Mouse (Mus musculus) intestine, embryonic 14.5 days (tissue): ENCODE data around the gene Nudt4. TPM values are rescaled to one million over a fixed set of nuclear protein-coding genes. Genes with fewer than 3 reads are reported as not detected.

Experiments used
- ATAC-seq: fragments of 200-750 bp; cut with Nextera tagmentation; replicated peaks from 2 replicates; pipeline ENCODE4 v1.8.0; 2017; ENCODE audit warnings: low read depth, moderate number of reproducible peaks, moderate TSS enrichment, moderate library complexity; ENCODE audit not compliant: low FRiP score, low TSS enrichment
- DNase-seq: peaks from one replicate; pipeline ENCODE4 v3.0.0-alpha.2; 2018; ENCODE audit warnings: low spot score
- H3K27ac ChIP-seq: fragments of 300-500 bp; sonication (generic); 2 replicates; pipeline ENCODE4 v1.5.1; 2014; ENCODE audit warnings: low read depth, mild to moderate bottlenecking, control low read depth
- H3K27me3 ChIP-seq: fragments of 300-500 bp; sonication (generic); replicated peaks from 2 replicates; pipeline ENCODE4 v1.6.1; 2014; ENCODE audit warnings: low read length, control low read depth; ENCODE audit not compliant: control insufficient read depth, insufficient read depth
- H3K36me3 ChIP-seq: fragments of 300-500 bp; sonication (generic); 2 replicates; pipeline ENCODE4 v1.6.1; 2014; ENCODE audit warnings: low read length, control low read depth; ENCODE audit not compliant: control insufficient read depth, insufficient read depth
- H3K4me1 ChIP-seq: fragments of 300-500 bp; sonication (generic); replicated peaks from 2 replicates; pipeline ENCODE4 v1.6.1; 2014; ENCODE audit warnings: low read length, control low read depth, mixed read lengths; ENCODE audit not compliant: control insufficient read depth, insufficient read depth
- H3K4me2 ChIP-seq: fragments of 300-500 bp; sonication (generic); 2 replicates; pipeline ENCODE4 v1.6.1; 2014; ENCODE audit warnings: low read length
- H3K4me3 ChIP-seq: fragments of 300-500 bp; sonication (generic); 2 replicates; pipeline ENCODE4 v1.5.1; 2014; ENCODE audit warnings: low read depth, low read length, control low read depth, mixed read lengths
- H3K9ac ChIP-seq: fragments of 300-500 bp; sonication (generic); 2 replicates; pipeline ENCODE4 v1.6.1; 2014; ENCODE audit warnings: mild to moderate bottlenecking, low read length
- H3K9me3 ChIP-seq: fragments of 300-500 bp; sonication (generic); 2 replicates; pipeline ENCODE4 v1.6.1; 2016; ENCODE audit warnings: low read length, control low read depth; ENCODE audit not compliant: control insufficient read depth
- WGBS: fragments of 180-500 bp; shearing (Covaris S2); extraction: QIAGEN DNeasy Blood & Tissue Kit; methylation state at CpG from one replicate; pipeline ENCODE4 v1.1.7; 2014; 5-methylcytosine and 5-hydroxymethylcytosine counted together
- polyA plus RNA-seq: library from polyadenylated mRNA; unstranded; fragments of >200 nt; fragmentation: Nextera tagmentation; extraction: Ambion mirVana; gene quantifications from 2 replicates; pipeline ENCODE4 v1.2.1, GENCODE M21; 2014

Nudt4 gene
- polyA plus RNA-seq, 1 experiment from 2014 or later, result 71.3 TPM

GRCm38 (mm10) chr10:95526495-95527122 is 37.3 kb downstream of the Nudt4 start:
- Histone ChIP-seq H3K9ac (no peak overlapping the region), H3K27me3 (no peaks in the 10 kb centered on the region), H3K4me2 (no peak overlapping the region), H3K9me3 (no peaks in the 10 kb centered on the region), H3K4me3 (no peak overlapping the region), H3K36me3 (peaks cover 4% of the 10 kb centered on the region; the same call in 1 of the 2 replicates), H3K4me1 (0 out of 2 replicates have a peak, but pooled peaks cover 6% of the 10 kb centered on the region), H3K27ac (no peak overlapping the region)
- ATAC-seq (no peak), DNase-seq (no peak)
- WGBS, result 72% methylated on average over 5 of the region's 5 CpGs

- H3K27me3 ChIP-seq, result no peaks in the 10 kb centered on the region
- H3K36me3 ChIP-seq, result peaks cover 4% of the 10 kb centered on the region; the same call in 1 of the 2 replicates
- ATAC-seq (no peak), DNase-seq (no peak)
- H3K9ac ChIP-seq, result no peak overlapping the region
- H3K27ac ChIP-seq, result no peak overlapping the region
- H3K9me3 ChIP-seq, result no peaks in the 10 kb centered on the region
- 0 out of 2 replicates have a peak, but pooled peaks cover 6% of the 10 kb centered on the region for H3K4me1 ChIP-seq
- no peak overlapping the region for H3K4me3 ChIP-seq
- no peak overlapping the region for H3K4me2 ChIP-seq
- WGBS, result 93% methylated on average over 5 of the region's 5 CpGs
These were observed 38.1 kb downstream of the Nudt4 start for GRCm38 (mm10) chr10:95525871-95526270.

- 68% methylated on average over 6 of the region's 6 CpGs for WGBS
- H3K9ac ChIP-seq, result no peak overlapping the region
- H3K36me3 ChIP-seq, result peaks cover 4% of the 10 kb centered on the region; the same call in 1 of the 2 replicates
- ATAC-seq (no peak), DNase-seq (no peak)
- H3K4me2 ChIP-seq, result no peak overlapping the region
- H3K27ac ChIP-seq, result no peak overlapping the region
- H3K27me3 ChIP-seq, result no peaks in the 10 kb centered on the region
- H3K9me3 ChIP-seq, result no peaks in the 10 kb centered on the region
- H3K4me3 ChIP-seq, result no peak overlapping the region
- 0 out of 2 replicates have a peak, but pooled peaks cover 6% of the 10 kb centered on the region for H3K4me1 ChIP-seq
These were observed 38.8 kb downstream of the Nudt4 start for GRCm38 (mm10) chr10:95525037-95525675.

GRCm38 (mm10) chr10:95517656-95518055 is 46.3 kb downstream of the Nudt4 start:
- Histone ChIP-seq H3K9ac (no peak overlapping the region), H3K9me3 (no peaks in the 10 kb centered on the region), H3K36me3 (peaks cover 8% of the 10 kb centered on the region; the same call in 1 of the 2 replicates), H3K27ac (no peak overlapping the region), H3K4me1 (peaks cover 14% of the 10 kb centered on the region), H3K4me3 (no peak overlapping the region), H3K4me2 (no peak overlapping the region), H3K27me3 (no peaks in the 10 kb centered on the region)
- WGBS, result 90% methylated on average over 6 of the region's 6 CpGs
- DNase-seq (no peak), ATAC-seq (no peak)

- no peaks in the 10 kb centered on the region for H3K27me3 ChIP-seq
- WGBS, result under 1% methylated on average over 75 of the region's 80 CpGs
- peak overlapping the region; percentile 75 for H3K4me2 ChIP-seq
- peak overlapping the region; percentile 95 for H3K9ac ChIP-seq
- H3K27ac ChIP-seq, result peak overlapping the region; percentile 98
- ATAC-seq, result peak; percentile 73
- H3K4me1 ChIP-seq, result peaks cover 14% of the 10 kb centered on the region
- H3K9me3 ChIP-seq, result no peaks in the 10 kb centered on the region
- DNase-seq, result peak; percentile 78
- peak overlapping the region; percentile 91 for H3K4me3 ChIP-seq
- 0 out of 2 replicates have a peak, but pooled peaks cover 4% of the 10 kb centered on the region for H3K36me3 ChIP-seq
These were observed 48.5 kb downstream of the Nudt4 start for GRCm38 (mm10) chr10:95515293-95515931.

GRCm38 (mm10) chr10:95514656-95515292 is 49.2 kb downstream of the Nudt4 start, which contains the start of gene Ube2n:
Ube2n (plus strand) TSS chr10:95515145.
- WGBS, result under 1% methylated on average over 74 of the region's 81 CpGs
- Histone ChIP-seq H3K27me3 (no peaks in the 10 kb centered on the region), H3K4me1 (peaks cover 14% of the 10 kb centered on the region), H3K27ac (peak within 1 kb of the TSS; percentile 98), H3K4me3 (peak within 1 kb of the TSS; percentile 91), H3K9ac (peak within 1 kb of the TSS; percentile 95), H3K4me2 (peak within 1 kb of the TSS; percentile 75), H3K36me3 (0 out of 2 replicates have a peak, but pooled peaks cover 4% of the 10 kb centered on the region), H3K9me3 (no peaks in the 10 kb centered on the region)
- peak; percentile 99 for DNase-seq
- ATAC-seq, result peak; percentile 96

GRCm38 (mm10) chr10:95513768-95514556 is 50.0 kb downstream of the Nudt4 start:
- no peaks in the 10 kb centered on the region for H3K9me3 ChIP-seq
- WGBS, result 36% methylated on average over 15 of the region's 15 CpGs
- H3K4me3 ChIP-seq, result peak overlapping the region; percentile 91
- H3K27me3 ChIP-seq, result no peaks in the 10 kb centered on the region
- H3K4me1 ChIP-seq, result peaks cover 14% of the 10 kb centered on the region
- 0 out of 2 replicates have a peak, but pooled peaks cover 4% of the 10 kb centered on the region for H3K36me3 ChIP-seq
- H3K9ac ChIP-seq, result peak overlapping the region; percentile 95
- peak; percentile 18; the same call in 1 of the 2 replicates for ATAC-seq
- peak; percentile 70 for DNase-seq
- H3K27ac ChIP-seq, result peak overlapping the region; percentile 98
- H3K4me2 ChIP-seq, result peak overlapping the region; percentile 54
